Mouse (Mus musculus) neural tube, embryonic 10.5 days (tissue): Measurements from ENCODE around the gene Pigu.

Experiments used
- DNase-seq: peaks from one replicate; pipeline ENCODE4 v3.0.0-alpha.2; 2017; ENCODE audit warnings: low spot score; ENCODE audit errors: extremely low spot score

The Pigu gene

GRCm38 (mm10) chr2:155356971-155357591, at the start of gene Pigu:
Gene Pigu (minus strand): TSS chr2:155357430.
- peak; percentile 85 for DNase-seq

DNA sequence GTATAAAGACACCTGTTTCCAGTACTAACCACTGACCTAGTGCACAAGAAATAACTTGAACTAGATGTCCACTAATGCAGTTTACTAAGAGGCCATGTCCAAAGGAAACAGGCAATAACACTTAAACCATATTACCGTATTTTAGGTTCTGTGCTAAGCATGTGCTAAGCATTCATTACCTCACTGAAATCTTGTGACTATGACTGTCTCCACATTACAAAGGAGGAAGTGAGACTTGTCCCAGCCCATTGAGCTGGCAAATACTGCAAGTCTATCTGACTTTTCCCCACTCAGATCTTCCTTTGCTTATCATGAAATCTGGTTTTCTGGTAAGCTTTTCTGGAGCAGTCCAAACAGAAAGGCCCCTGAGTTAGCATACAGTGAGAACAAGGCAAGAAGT, 47.4 kb upstream of the Pigu start:
- DNase-seq: no peak

- no peak for DNase-seq
Measured at GRCm38 (mm10) chr2:155401926-155402325, 44.7 kb upstream of the Pigu start.

GRCm38 (mm10) chr2:155400276-155400675, 43.0 kb upstream of the Pigu start:
- no peak for DNase-seq

DNA sequence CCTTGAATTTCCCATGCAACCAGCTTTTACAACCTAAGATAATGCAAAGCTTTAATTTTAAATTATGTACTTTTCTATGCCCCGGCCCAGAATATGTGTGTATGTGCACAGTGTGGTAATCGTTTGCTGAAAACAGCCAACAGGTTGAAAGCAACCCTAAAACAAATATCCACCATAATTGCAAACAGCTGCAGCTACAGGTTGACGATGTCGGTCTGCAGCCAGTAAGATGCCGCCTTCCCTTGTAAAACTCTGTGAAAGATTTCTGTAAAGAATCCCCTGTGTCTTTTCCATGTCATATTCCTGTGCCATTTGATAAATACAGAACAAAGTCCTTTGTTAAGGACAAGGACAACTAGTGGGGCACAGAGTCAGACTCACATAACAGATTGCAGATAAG, 37.4 kb upstream of the Pigu start:
- DNase-seq: no peak

- DNase-seq: no peak
Measured at GRCm38 (mm10) chr2:155388573-155388972, 31.3 kb upstream of the Pigu start.

DNA sequence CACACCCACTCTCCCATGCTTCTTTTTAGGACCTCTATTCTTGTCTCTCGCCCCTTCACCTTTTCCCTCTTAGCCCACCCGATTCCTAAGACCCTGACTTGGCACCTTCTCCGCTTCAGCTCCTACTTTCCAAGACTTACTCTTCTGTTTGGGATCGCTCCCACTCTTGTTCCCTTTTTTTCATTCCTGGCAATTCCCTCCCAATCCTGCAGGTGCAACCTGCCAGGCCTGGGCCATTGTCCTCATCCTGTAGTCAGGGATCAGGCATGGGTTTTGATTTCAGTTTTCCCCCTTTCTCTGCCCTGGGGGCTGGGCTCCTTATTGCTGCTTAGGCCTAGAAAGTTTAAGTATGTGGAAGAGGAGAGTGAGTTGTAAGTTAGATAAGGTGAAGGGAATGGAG, 29.8 kb upstream of the Pigu start:
- no peak for DNase-seq

GRCm38 (mm10) chr2:155386534-155386899, 29.3 kb upstream of the Pigu start:
- no peak for DNase-seq

DNA sequence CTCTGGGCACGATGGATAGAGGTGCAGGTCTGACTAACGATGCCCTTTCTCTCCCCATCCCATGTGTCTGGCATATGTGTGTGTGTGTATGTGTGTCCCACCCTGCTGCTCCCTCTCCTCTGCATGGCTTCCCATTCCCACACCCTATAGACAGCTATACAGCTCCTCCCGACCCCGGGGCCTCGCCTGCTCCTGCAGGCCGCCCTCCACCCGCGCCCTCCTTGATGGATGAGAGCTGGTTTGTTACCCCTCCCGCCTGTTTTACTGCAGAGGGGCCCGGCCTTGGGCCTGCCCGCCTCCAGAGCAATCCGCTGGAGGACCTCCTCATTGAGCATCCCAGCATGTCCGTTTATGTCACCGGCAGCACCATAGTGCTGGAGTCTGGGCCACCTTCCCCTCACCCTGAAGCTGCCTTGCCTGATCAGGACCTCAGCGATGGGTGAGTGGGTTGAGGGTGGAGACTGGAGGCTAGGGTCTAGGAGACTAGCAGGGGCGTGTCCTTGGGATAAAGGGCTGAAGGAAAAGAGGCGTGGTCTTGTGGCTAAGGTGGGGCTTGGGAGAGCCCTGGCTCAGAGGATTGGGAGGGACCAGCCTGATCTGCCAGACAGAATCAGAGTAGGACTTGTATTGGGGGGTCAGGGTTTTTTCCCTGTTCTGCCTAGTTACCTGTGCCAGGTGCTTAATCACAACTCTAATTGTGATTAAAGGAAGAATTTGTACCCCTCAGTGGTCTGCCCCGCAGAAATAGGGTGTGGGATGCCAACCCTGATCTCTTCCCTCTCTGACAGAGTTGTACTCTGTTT, 28.7 kb upstream of the Pigu start:
- DNase-seq: no peak

- DNase-seq: peak; percentile 71
Measured at GRCm38 (mm10) chr2:155385090-155385489, 27.9 kb upstream of the Pigu start.

- no peak for DNase-seq
Measured at GRCm38 (mm10) chr2:155382791-155383438, 25.7 kb upstream of the Pigu start.

GRCm38 (mm10) chr2:155382332-155382700, 25.1 kb upstream of the Pigu start:
- no peak for DNase-seq

DNA sequence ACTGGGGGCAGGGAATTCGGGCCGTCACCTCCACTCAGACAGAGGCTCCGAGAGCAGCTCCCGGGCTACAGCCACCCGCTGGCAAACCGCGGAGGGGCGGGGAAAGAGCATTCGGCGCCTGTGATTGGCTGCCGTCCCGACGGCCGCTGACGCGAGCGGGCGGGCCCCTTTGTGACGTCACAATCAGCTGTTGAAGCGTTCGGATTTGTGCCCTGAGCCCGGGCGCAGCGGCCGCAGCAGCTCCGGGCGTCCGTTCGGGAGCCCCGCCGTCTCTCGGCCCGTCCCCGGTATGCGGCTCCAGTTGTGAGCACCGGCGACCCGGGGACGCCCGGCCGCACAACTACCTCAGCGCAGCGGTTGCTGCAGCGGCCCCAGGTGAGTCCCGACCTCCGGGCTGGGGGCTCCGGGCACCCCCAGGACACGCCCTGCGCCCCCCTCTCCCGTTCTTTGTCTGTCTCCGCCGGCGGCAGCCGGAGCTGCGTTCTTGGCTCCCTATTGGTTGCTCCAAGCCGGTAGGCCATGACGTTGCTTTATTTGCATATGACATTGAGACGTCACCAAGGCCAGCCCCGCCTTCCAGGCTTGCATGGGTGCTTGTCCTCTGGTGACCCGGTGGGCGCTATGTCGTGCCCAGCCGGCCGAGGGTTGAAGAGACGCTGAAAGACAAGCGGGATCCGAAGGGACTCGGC, 24.6 kb upstream of the Pigu start:
- peak; percentile 98 for DNase-seq

DNA sequence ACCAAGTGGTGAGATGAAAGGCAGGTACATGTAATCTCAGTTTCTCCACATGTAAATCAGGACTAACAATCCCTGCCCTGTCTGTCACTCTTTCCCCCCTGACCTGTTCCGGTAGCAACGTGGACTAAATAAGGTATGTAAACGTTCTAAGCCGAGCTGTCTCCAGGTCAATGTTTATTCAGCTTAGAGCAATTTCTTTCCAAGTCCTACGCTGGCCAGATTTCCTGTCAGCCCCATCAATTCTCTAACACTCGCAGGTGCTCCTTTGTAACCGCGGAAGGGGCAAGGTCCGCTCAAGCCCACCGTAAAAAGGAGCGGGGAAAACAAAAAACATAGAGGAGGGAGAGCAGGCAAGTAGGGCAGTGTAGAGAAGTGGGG, 23.8 kb upstream of the Pigu start:
- no peak for DNase-seq

- peak; percentile 16 for DNase-seq
Measured at GRCm38 (mm10) chr2:155380261-155381059, 23.2 kb upstream of the Pigu start, which contains the start of gene Trp53inp2. Gene Trp53inp2 (plus strand): TSS chr2:155381059.

- DNase-seq: no peak
Measured at GRCm38 (mm10) chr2:155376191-155376590, 19.0 kb upstream of the Pigu start.

- no peak for DNase-seq
Measured at GRCm38 (mm10) chr2:155374521-155374920, 17.3 kb upstream of the Pigu start.

- DNase-seq: no peak
Measured at GRCm38 (mm10) chr2:155373886-155374285, 16.7 kb upstream of the Pigu start.

- DNase-seq: no peak
Measured at GRCm38 (mm10) chr2:155373302-155373701, 16.1 kb upstream of the Pigu start.

DNA sequence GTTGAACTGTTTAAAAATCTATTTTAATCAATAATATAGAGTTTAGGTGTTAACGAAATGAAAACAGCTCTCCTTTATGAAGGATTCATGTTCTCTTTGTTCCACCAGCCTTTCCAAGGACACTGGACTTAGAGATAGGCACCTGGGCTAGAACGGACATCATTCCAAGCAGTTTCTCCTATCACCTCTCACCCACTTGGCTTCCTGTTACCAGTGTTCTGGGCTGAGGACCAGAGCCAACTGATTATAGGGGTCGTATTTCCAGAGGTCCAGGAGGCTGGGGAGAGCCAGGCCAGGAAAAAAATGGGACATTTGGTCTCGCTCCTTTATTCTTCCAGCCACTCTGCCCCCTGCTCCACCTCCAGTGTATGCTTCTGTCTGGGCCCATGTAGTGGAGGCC, 15.2 kb upstream of the Pigu start:
- no peak for DNase-seq

- no peak for DNase-seq
Measured at GRCm38 (mm10) chr2:155369333-155369883, 12.2 kb upstream of the Pigu start.
